Mouse (Mus musculus): Measurements from ENCODE around the gene Tnrc6c. TPM values are rescaled to one million over a fixed set of nuclear protein-coding genes. Genes with fewer than 3 reads are reported as not detected.
"Not testable (repeated sequence)": the region's sequence is repeated elsewhere in the genome, so short reads cannot be mapped to it uniquely, and the experiment has no call there.

Gene Tnrc6c
- polyA plus RNA-seq, 1 experiment = 43.8 TPM

GRCm38 (mm10) chr11:117780582-117781111 is 126.6 kb downstream of the Tnrc6c start:
- peak in 1 of 2 experiments; percentile 35 for DNase-seq
- Histone ChIP-seq H3K27me3 (ENCODE audit: control insufficient read depth, insufficient read depth, low read length) (peaks cover 5% of the 10 kb centered on the region; the same call in 1 of the 2 replicates), H3K4me1 (ENCODE audit: control insufficient read depth, insufficient read depth, low read length) (peaks cover 5% of the 10 kb centered on the region; the same call in 1 of the 2 replicates), H3K27ac (ENCODE audit: insufficient read depth, low read length) (no peak overlapping the region), H3K4me3 (replicated peaks; ENCODE audit: insufficient read depth, low read depth, low read length) (no peak overlapping the region)
- no peak for TF ChIP-seq CTCF (IDR thresholded peaks at IDR 0.05; ENCODE audit: borderline replicate concordance, insufficient read depth, low read depth, low read length)
- TF ChIP-seq POLR2A (IDR thresholded peaks at IDR 0.05; ENCODE audit: borderline replicate concordance, insufficient read depth, low read length) = no peak
- 6% methylated on average over 19 of the region's 19 CpGs for WGBS

- Histone ChIP-seq H3K4me1 (ENCODE audit: control insufficient read depth, insufficient read depth, low read length) (peaks cover 5% of the 10 kb centered on the region; the same call in 1 of the 2 replicates), H3K4me3 (replicated peaks; ENCODE audit: insufficient read depth, low read depth, low read length) (no peak overlapping the region), H3K27ac (ENCODE audit: insufficient read depth, low read length) (no peak overlapping the region), H3K27me3 (ENCODE audit: control insufficient read depth, insufficient read depth, low read length) (peaks cover 5% of the 10 kb centered on the region; the same call in 1 of the 2 replicates)
- no peak for TF ChIP-seq CTCF (IDR thresholded peaks at IDR 0.05; ENCODE audit: borderline replicate concordance, insufficient read depth, low read depth, low read length)
- no peak for TF ChIP-seq POLR2A (IDR thresholded peaks at IDR 0.05; ENCODE audit: borderline replicate concordance, insufficient read depth, low read length)
- 25% methylated on average over 18 of the region's 18 CpGs for WGBS
- DNase-seq = no peak
These were observed 127.2 kb downstream of the Tnrc6c start for GRCm38 (mm10) chr11:117781199-117781821.

GRCm38 (mm10) chr11:117781993-117782704 is 128.1 kb downstream of the Tnrc6c start, which contains the start of the genes Tmc8 and Tmc6:
Gene Tmc8, plus strand, starts transcription at chr11:117782076.
Gene Tmc6, minus strand, starts transcription at chr11:117782198.
- no peak for TF ChIP-seq POLR2A (IDR thresholded peaks at IDR 0.05; ENCODE audit: borderline replicate concordance, insufficient read depth, low read length)
- no peak for TF ChIP-seq CTCF (IDR thresholded peaks at IDR 0.05; ENCODE audit: borderline replicate concordance, insufficient read depth, low read depth, low read length)
- no peak within 1 kb of the TSS for H3K27ac ChIP-seq (ENCODE audit: insufficient read depth, low read length)
- H3K4me3 ChIP-seq (replicated peaks; ENCODE audit: insufficient read depth, low read depth, low read length) = no peak within 1 kb of the TSS
- WGBS = 57% methylated on average over 24 of the region's 24 CpGs
- no peak for DNase-seq
- H3K27me3 ChIP-seq (ENCODE audit: control insufficient read depth, insufficient read depth, low read length) = peaks cover 5% of the 10 kb centered on the region; the same call in 1 of the 2 replicates
- peaks cover 5% of the 10 kb centered on the region; the same call in 1 of the 2 replicates for H3K4me1 ChIP-seq (ENCODE audit: control insufficient read depth, insufficient read depth, low read length)

GRCm38 (mm10) chr11:117782705-117783034 is 128.6 kb downstream of the Tnrc6c start:
- WGBS = 73% methylated on average over 9 of the region's 9 CpGs
- H3K27ac ChIP-seq (ENCODE audit: insufficient read depth, low read length) = no peak overlapping the region
- no peak for TF ChIP-seq CTCF (IDR thresholded peaks at IDR 0.05; ENCODE audit: borderline replicate concordance, insufficient read depth, low read depth, low read length)
- TF ChIP-seq POLR2A (IDR thresholded peaks at IDR 0.05; ENCODE audit: borderline replicate concordance, insufficient read depth, low read length) = no peak

GRCm38 (mm10) chr11:117783089-117783488 is 129.0 kb downstream of the Tnrc6c start:
- H3K27ac ChIP-seq (ENCODE audit: insufficient read depth, low read length) = no peak overlapping the region
- no peak for DNase-seq
- WGBS = 11% methylated on average over 31 of the region's 31 CpGs

More at GRCm38 (mm10) chr11:117782705-117783034, 128.6 kb downstream of the Tnrc6c start:
- Histone ChIP-seq H3K27me3 (ENCODE audit: control insufficient read depth, insufficient read depth, low read length) (peaks cover 5% of the 10 kb centered on the region; the same call in 1 of the 2 replicates), H3K4me1 (ENCODE audit: control insufficient read depth, insufficient read depth, low read length) (peaks cover 5% of the 10 kb centered on the region; the same call in 1 of the 2 replicates), H3K4me3 (replicated peaks; ENCODE audit: insufficient read depth, low read depth, low read length) (no peak overlapping the region)
- DNase-seq = no peak

GRCm38 (mm10) chr11:117783683-117784309 is 129.7 kb downstream of the Tnrc6c start:
- no peak for DNase-seq

More at GRCm38 (mm10) chr11:117783089-117783488, 129.0 kb downstream of the Tnrc6c start:
- Histone ChIP-seq H3K4me1 (ENCODE audit: control insufficient read depth, insufficient read depth, low read length) (peaks cover 5% of the 10 kb centered on the region; the same call in 1 of the 2 replicates), H3K27me3 (ENCODE audit: control insufficient read depth, insufficient read depth, low read length) (peaks cover 5% of the 10 kb centered on the region; the same call in 1 of the 2 replicates), H3K4me3 (replicated peaks; ENCODE audit: insufficient read depth, low read depth, low read length) (no peak overlapping the region)
- TF ChIP-seq CTCF (IDR thresholded peaks at IDR 0.05; ENCODE audit: borderline replicate concordance, insufficient read depth, low read depth, low read length) = peak; percentile 25; the same call in 1 of the 2 replicates
- TF ChIP-seq POLR2A (IDR thresholded peaks at IDR 0.05; ENCODE audit: borderline replicate concordance, insufficient read depth, low read length) = no peak

GRCm38 (mm10) chr11:117786294-117786693 is 132.2 kb downstream of the Tnrc6c start:
- TF ChIP-seq CTCF (IDR thresholded peaks at IDR 0.05; ENCODE audit: borderline replicate concordance, insufficient read depth, low read depth, low read length) (peak; percentile 83), POLR2A (IDR thresholded peaks at IDR 0.05; ENCODE audit: borderline replicate concordance, insufficient read depth, low read length) (no peak)
- Histone ChIP-seq H3K4me3 (replicated peaks; ENCODE audit: insufficient read depth, low read depth, low read length) (no peak overlapping the region), H3K27me3 (ENCODE audit: control insufficient read depth, insufficient read depth, low read length) (0 out of 2 replicates have a peak, but pooled peaks cover 3% of the 10 kb centered on the region), H3K27ac (ENCODE audit: insufficient read depth, low read length) (no peak overlapping the region), H3K4me1 (ENCODE audit: control insufficient read depth, insufficient read depth, low read length) (0 out of 2 replicates have a peak, but pooled peaks cover 2% of the 10 kb centered on the region)
- WGBS = 17% methylated on average over 10 of the region's 10 CpGs
- DNase-seq = peak; percentile 65 to 67

More at GRCm38 (mm10) chr11:117783683-117784309, 129.7 kb downstream of the Tnrc6c start:
- H3K4me3 ChIP-seq (replicated peaks; ENCODE audit: insufficient read depth, low read depth, low read length) = no peak overlapping the region
- peaks cover 5% of the 10 kb centered on the region; the same call in 1 of the 2 replicates for H3K27me3 ChIP-seq (ENCODE audit: control insufficient read depth, insufficient read depth, low read length)
- no peak overlapping the region for H3K27ac ChIP-seq (ENCODE audit: insufficient read depth, low read length)
- H3K4me1 ChIP-seq (ENCODE audit: control insufficient read depth, insufficient read depth, low read length) = peaks cover 5% of the 10 kb centered on the region; the same call in 1 of the 2 replicates
- WGBS = 63% methylated on average over 10 of the region's 10 CpGs
- TF ChIP-seq CTCF (IDR thresholded peaks at IDR 0.05; ENCODE audit: borderline replicate concordance, insufficient read depth, low read depth, low read length) (no peak), POLR2A (IDR thresholded peaks at IDR 0.05; ENCODE audit: borderline replicate concordance, insufficient read depth, low read length) (no peak)

GRCm38 (mm10) chr11:117788481-117788880 is 134.4 kb downstream of the Tnrc6c start:
- H3K27ac ChIP-seq (ENCODE audit: insufficient read depth, low read length); DNase-seq; H3K4me3 ChIP-seq (replicated peaks; ENCODE audit: insufficient read depth, low read depth, low read length); H3K4me1 ChIP-seq (ENCODE audit: control insufficient read depth, insufficient read depth, low read length); H3K27me3 ChIP-seq (ENCODE audit: control insufficient read depth, insufficient read depth, low read length): not testable (repeated sequence)
- WGBS = 81% methylated on average over 7 of the region's 7 CpGs
